Mouse (Mus musculus): ENCODE measurements around the gene Ap5s1. TPM values are rescaled to one million over a fixed set of nuclear protein-coding genes. Genes with fewer than 3 reads are reported as not detected.

Ap5s1 gene
- total RNA-seq (2022): 10 to 100 TPM; 23.9 to 28.5 (median 26.2) TPM

DNA sequence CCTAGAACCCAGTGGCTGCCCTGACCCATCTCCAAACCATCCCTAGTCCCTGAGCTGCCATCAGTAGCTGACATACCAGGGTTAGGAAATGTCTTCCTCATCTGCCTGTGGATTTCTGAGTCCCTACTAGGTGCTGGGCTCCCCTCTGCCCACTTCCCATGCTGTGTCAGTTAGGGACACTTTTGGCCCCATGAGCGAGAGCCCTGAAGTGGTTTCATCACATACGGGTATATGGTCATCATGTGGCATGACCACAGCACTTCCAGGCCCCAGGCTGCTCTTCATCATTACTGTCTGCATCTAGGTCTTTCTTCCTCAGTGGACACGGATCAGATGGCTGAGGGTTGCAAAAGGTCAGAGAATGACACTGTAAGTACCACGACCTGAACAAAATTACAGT lies at the start of gene Ap5s1:
Gene Ap5s1, plus strand, starts transcription at position 301 of the 400 bp plus-strand sequence.
- no peak for DNase-seq (ENCODE audit: low spot score in 2 of 2)

DNA sequence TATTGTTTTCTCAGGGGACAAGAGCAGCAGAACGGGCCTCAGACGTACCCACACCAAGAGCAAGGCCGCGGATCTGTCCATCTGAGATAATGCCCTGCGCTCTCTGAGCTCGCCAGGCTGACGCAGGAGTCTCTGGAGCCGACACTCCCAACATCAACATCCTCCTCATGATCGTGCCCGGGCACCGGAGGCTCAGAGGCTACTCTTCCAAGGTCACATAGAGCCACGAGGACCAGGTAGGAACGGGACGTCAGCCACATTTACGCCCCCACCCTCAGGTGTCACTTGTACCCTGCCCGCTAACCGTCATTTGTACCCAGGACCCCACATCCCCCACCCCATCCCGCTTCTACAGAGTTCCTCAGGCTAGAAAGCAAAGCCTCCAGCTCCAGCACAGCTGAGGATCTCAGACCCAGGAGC lies 47.4 kb upstream of the Ap5s1 start:
- peak in 1 of 2 experiments; percentile 45 for DNase-seq (ENCODE audit: low spot score in 2 of 2)

DNA sequence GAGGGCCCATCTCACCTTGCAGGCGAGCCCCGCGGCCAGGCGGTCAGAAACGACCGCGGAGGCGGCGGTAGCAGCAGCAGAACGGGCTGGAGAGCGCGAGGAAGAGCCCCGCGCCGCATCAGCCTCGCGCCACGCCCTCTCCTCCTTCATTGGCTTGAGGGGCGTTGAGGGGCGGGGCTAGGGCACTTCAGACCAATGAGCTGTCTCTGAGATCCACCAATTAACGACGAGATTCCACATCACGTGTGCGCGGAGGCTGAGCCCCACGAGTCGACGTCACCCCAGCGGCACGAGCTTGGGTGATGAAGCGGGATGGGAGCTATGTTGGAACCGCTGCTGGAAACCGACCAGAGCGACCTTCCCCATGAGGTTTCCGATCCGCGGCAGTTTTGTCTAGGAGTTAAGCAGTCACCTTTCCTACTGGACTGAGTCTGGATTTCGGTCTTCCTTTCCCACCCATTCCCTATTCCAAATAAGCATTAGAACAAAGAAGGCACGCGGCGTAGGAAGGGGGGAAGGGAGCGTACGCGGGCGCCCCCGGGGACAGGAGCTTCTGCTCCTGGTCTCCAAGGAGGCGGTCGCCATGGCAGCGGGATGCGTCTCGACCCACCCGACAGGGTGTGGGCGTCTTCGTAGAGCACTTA lies 46.8 kb upstream of the Ap5s1 start, which contains the start of gene 1700037H04Rik:
Gene 1700037H04Rik, minus strand, starts transcription at position 144 of the 644 bp plus-strand sequence.
- peak; percentile 82 to 97 for DNase-seq (ENCODE audit: low spot score in 2 of 2)

DNA sequence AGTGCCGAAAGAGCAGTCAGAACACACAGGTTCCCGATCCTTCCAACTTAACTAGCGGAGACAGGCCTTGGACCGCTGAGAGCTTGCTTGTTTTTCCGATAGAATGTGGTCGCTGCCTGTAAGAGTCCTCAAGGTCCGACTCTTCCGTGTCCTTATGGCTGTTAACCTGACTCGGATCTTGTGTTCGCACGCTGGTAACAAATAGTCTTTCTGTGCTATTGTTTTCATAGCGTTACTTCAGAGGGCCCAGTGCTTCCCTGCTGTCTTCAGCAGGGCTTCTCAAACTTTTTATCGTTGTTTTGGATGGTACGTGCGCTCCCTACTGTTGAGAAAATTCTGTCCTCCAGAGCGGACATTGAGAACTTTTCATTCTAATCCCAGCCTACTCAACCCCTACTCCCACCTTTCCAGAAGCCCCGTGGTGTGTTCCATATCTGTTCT lies 46.2 kb upstream of the Ap5s1 start:
- DNase-seq (ENCODE audit: low spot score in 2 of 2): no peak

DNA sequence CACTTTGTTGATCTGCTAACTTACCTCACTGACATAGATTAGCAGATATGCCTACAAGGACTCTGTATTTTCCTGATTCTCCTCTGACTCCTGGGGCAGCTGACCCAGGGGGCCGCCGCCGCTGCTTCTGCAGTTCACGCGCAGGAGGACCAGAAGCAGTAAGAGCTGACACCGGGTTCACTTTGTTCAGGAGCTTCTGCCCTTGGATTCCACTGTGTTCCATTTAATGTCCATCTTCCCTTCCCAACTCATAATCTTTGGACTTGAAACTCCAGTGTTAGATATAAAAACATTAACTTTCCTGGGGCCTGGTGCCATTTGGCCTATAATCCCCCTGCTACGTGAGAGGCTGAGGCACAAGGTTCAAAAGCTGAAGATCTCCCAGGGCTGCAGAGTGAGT lies 43.0 kb upstream of the Ap5s1 start:
- DNase-seq (ENCODE audit: low spot score in 2 of 2): no peak

DNA sequence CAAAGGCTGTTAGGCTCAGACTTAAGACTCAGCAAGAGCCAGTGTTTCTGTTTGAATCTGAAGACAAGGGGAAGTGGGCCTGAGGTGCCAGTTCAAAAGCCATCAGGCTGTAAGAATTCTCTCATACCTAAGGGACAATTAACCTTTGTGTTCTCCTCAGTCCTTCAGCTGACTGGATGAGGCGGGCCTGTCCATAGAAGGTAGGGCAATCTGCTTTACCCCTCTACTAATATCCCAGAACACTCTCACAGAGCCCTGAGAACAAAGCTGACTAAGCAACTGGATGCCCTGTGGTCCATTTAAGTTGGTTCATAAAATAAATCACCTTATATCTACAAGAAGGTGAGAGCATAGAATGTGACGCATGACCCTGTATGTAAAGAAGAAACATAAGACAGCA lies 40.7 kb upstream of the Ap5s1 start:
- no peak for DNase-seq (ENCODE audit: low spot score in 2 of 2)

DNA sequence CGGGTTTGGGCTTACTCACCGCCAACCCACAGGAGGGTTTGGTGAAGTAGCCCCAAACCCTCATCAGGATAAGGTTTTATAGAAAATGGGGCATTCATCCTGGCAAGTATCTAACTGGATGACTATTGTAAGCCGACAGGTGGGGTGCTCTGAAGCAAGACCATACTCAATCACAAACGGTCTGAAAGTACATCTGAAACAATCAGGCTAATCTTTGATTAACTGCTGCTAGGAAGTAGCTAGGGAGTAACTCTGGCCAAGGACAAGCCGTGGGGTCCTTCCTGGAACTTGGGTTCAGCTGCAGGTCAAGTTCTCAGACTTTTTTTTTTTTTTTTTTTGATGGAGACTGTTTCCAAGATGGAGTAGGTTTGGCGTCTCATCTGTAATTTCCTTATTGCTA lies 38.9 kb upstream of the Ap5s1 start:
- DNase-seq (ENCODE audit: low spot score in 2 of 2): no peak

DNA sequence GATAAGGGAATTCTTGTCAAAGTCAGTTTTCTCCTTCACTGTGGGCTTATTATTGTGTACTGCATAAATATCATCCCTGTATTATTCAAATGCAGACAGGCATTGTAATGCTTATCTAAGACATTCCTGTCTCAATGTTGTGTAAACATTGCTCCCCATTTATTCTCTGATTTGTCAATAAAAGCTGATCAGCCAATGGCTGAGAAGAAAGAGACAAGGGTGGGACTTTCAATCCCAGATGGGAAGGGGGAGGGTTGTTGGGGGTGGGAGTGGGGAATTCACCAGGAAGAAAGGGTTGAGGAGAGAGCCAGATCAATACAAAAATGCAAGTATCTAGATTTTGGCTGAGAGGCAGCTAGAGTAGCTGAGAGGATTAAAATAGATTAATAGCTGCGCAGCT lies 38.0 kb upstream of the Ap5s1 start:
- DNase-seq (ENCODE audit: low spot score in 2 of 2): no peak

DNA sequence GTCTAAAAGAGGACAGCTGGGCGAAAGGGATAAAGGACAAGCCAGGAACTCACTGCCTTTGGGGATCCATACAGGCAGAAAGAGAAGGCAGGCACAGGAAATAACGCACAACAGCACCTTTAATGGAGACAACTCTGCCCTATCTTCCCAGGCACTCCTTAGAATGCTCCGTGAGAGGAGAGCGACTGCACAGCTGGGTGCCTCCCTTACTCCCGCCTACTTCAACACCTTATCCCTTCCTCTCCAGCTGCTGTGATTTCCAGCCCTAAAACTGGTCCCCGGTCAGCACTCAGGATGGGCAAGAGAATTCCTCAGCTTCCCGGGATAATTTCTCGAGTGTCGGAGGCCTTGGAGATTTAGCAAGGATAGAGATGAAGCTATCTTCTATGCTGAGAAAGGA lies 35.9 kb upstream of the Ap5s1 start:
- DNase-seq (ENCODE audit: low spot score in 2 of 2): no peak

DNA sequence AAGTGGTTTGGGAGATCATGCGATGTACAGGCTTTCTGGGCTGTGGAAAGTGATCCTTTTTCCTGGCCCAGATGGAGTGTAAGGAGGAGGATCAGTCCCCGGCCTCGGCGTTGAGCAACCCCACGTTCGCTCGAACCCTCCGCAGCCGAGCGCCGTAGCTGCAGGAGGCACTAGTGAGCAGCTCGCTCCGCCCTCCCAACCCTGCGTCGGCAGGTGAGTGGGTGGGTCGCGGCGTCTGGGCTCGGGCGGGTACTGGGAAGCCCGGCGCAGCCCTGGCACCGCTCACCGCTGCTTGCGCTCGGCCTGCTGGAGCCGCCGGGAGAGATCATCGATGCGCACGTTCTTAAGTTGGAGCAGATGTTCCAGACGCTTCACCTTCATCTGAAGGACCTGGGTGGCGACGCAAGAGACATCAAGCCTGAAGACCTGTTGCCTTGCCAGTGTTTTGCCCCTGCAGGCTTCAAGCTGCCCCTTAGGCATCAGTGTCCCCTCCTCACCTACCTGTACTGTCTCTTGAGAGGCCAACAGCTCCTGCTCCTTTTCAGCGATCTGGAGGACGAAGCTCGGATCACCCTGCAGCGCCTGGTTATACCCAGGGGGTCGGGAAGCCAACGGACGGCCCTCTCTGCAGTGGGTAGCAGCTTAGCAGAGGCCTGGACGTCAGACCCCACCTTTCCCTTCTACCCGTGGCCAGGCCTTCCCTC lies 35.3 kb upstream of the Ap5s1 start:
- peak; percentile 54 to 71 for DNase-seq (ENCODE audit: low spot score in 2 of 2)

DNA sequence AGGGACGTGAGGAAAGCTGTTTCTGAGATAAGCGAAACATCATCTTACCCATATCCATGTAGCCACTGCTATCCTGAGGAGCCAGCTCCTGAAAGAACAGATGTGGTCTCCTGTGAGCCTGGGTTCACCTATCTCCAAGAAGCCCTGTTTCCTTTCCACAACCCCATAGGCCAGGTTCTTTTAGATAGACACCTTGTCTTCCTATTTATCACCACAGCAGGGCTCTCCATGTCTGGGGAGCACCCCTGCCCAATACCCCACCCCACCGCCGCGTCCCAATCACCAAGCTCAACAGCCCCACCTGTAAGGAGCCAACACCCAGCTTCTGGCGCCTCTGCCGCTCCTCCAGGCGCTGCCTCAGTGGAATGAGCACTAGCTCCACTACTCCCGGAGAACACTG lies 34.6 kb upstream of the Ap5s1 start:
- no peak for DNase-seq (ENCODE audit: low spot score in 2 of 2)

DNA sequence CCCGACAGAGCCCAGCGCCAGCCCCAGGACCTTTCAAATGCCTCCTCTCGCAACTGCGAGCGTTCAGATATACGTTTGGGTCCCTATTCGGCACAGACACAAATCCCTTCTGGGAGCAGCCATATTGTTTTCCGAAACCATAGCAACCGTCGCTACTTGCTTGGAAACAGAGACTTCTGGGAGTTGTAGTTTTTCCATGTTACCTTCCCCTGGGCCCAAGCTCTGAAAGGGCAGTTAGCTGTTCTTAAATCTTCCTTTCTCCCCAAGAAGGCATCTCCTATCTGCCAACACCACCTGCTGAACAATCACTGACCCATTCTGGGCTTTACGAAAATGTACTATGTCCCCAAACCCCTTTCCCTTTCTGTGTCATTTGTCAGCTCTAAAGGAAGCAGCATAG lies 32.2 kb upstream of the Ap5s1 start:
- peak; percentile 58 to 66 for DNase-seq (ENCODE audit: low spot score in 2 of 2)

DNA sequence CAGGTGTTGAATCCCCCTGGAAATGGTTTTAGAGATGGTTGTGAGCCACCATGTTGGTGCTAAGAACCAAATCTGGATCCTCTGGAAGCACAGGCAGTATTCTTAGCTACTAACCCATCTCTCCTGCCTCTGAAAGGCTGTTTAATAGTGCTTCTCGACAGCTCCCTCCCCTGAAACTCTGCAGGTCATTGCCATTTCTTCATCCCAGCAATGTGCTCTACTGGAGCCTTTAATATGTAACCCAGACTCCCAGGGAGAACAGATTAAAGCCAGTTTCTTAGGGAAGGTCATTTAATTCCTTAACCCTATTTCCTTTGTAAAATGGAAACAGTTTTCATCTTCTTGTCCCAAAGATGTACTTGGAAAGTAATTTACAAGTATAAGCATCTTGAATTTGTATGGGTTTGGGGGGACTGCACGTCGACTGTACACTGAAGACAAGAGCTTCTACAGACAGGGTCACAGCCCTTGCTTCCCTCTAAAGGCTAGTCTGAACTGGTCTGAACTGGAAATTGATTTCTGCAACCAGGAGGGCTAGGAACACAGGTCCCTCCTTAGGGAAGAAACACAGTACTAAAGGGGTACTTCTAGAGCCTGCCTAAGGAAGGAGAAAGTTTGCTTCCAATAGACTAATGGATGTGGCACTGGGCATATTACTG lies 31.5 kb upstream of the Ap5s1 start:
- no peak for DNase-seq (ENCODE audit: low spot score in 2 of 2)

DNA sequence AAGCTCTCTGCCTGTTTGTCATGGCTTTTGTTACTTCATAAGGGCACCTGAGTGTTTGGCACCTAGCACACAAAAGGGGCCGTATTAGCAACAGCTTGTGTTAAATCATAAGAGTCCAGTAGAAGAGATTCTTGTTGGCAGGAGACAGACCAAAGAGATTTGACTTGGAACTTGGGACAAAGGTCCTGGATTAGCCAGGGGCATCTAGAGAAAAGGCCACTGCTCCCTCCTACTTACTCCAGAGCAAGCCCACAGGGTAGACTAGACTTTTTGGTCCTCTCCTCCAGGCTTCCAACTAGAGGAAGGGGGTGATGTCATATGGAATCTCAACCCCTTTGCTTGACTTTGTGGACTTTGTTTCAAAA lies 31.0 kb upstream of the Ap5s1 start:
- no peak for DNase-seq (ENCODE audit: low spot score in 2 of 2)

DNA sequence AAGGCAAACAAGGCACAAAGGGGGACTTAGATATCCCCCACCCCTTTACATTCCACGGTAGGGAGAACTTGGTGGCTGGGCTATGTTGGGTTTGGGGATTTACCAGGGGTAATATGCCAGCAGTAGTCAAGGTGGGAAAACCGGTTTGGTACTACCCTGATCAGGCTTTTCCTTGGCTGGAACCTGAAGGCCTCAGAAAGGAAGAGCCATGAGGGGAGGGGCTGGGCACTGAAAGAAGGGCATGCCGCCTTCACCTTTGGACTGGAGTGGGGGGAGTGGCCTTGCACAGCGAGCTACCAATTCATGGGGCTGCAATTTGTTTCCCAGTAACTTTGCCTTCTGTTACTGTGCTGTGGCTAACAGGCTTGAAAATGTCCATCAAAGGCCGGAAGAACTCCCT lies 30.4 kb upstream of the Ap5s1 start:
- no peak for DNase-seq (ENCODE audit: low spot score in 2 of 2)

DNA sequence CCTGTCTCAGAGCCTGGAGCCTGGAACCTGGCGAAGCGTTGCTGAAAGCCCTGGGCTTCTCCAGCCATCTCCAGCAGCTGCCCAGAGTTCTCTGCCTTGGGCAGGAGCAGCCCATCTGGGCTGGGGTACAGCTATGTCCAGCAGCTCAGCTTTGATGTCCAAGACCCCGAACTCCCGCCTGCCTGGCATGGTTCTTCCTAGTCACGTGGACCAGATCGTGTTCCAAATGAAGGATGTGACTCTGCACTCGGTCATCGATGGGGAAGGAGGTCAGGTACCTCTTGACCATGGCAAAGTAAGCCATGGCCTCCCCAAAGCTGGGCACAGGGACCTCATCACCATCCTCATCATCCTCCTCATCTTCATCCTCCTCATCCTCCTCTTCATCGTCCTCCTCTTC lies 28.9 kb upstream of the Ap5s1 start:
- DNase-seq (ENCODE audit: low spot score in 2 of 2): no peak

DNA sequence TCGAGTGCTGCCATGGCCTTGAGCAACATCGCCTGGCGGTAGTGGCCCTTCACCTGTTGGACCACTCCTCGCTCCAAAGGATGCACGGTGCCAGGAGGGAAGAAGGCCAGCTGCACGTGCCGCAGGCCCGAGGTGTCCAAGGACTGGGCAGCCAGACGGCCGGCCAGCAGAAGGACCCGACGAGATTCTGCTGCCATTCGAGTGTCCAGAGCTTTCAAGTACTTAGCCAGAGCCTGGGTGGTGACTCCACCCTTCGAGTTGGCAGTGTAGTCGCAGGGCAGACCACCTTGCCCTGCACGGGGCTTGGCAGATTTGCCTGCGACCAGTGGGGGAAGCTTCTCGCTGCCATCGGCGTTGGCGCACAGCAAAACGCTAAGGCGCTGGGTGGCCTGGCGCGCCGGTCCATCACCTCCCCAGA lies 28.0 kb upstream of the Ap5s1 start:
- DNase-seq (ENCODE audit: low spot score in 2 of 2): no peak

DNA sequence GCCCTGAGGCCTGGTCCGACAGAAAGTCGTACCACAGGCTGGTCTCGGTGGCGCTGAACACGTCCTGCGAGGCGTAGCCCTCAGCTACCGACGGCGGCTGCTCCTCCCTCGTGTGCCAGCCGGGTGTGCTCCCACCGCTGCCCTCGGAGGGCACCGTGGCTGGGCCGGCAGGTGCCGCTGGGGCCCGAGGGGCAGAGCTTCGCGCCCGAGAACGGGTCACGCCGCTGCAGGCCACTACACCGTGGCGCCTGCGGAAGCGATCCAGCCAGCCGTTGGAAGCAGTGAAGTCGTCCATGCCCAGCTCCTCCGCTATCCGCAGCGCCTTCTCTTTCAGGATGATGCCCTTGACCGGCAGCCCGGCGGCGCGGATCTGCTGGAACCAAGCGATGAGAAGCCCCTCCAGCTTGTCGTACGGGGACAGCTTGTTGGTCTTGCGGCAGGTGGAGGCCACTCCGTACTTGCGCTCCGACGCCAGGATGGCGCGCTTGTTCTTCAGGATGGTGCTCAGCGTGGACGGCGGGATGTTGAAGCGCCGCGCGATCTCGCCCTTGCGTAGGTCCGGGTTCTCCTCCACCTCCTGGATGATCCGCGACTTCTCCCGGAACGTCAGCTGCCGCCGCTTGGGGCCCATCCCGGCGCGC lies 27.5 kb upstream of the Ap5s1 start:
- DNase-seq (ENCODE audit: low spot score in 2 of 2): peak; percentile 58 to 66

DNA sequence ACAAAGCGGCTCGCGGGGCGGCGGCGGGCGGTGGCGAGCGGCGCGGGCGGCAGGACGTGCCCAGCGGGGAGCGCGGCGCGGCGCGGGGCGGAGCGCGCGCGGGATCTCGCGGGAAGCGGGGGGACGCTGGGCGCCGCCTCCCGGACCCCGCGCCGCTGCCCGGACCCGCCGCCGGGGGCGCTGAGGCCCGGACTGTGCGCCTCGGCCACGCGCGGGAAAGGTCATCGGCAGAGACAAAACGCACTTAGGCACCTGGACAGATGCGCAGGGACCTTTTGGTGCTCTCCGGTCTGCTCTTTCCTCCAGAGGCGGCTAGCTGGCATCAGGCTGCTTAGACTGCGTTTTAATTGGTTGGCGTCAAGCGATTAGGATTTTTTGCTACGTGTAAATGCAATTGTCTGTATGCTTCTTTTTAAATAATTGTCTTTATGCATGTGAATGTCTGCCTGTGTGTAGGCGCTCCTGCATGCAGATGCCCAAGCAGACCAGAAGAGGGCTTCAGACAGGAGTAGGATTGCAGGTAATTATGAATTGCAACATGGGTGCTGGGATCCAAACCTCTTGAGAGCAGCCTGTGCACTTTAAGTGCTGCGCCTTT lies 26.8 kb upstream of the Ap5s1 start, which contains the start of gene Cenpb:
Gene Cenpb, minus strand, starts transcription at position 78 of the 598 bp plus-strand sequence.
- DNase-seq (ENCODE audit: low spot score in 2 of 2): peak; percentile 73 to 77

DNA sequence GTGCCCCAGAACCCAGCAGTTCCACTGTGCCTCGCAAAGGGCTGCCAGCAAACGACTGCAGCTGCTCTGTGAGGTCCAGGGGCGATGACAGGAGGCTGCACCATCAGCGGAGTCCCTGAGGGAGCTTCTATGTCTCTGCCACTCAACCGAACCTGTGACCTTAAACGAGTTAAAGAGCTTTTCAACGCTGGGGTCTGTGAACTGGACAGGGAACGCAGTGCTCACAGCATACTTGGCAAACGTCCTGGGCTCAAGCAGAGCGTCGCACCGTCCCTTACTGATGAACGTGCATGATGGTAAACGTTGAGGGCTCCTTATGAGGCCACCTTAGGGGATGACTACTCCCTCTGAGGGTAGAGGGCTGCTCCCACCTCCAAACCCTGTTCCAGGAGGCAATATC lies 20.5 kb upstream of the Ap5s1 start:
- DNase-seq (ENCODE audit: low spot score in 2 of 2): no peak

DNA sequence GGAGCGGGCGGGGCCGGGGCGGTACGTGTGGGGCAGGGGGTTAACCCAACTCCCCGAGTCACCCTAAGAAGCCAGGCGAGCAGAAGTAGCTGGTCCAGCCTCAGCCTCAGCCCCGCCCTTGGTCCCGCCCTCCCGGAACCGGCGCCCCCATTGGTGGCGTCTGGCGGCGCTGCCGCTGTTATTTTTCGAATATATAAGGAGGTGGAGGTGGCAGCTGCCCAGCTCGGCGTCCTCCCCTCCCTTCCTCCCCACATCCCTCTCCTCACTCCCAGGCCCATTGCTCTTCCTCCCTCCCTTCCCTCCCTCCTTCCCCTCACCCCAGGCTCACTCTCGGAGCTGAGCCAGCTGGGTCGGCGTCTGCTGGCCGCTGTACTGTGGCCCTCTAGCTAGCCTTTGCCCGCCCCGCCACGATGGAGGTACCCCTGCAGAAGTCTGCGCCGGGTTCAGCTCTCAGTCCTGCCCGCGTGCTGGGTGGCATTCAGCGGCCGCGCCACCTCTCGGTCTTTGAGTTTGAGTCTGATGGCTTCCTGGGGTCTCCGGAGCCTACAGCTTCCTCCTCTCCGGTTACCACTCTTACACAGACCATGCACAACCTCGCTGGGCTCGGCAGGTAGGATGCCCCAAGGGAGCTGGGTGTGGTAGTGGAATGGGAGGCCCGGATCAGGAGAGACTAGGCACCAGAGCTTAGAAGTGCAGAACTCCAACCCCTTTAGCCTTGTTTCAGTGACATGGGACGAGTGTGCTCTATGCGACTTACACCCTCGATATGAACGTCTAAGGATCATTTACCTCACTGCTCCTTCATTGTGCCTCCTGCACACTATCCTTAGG lies 19.9 kb upstream of the Ap5s1 start, which contains the start of the genes Cdc25b and Spef1:
Gene Cdc25b, plus strand, starts transcription at position 179 of the 831 bp plus-strand sequence.
Gene Spef1, minus strand, starts transcription at position 512 of the 831 bp plus-strand sequence.
- DNase-seq (ENCODE audit: low spot score in 2 of 2): peak; percentile 60 to 74
